Mouse (Mus musculus) C2C12 (cell line): Measurements from ENCODE around the gene Trafd1. TPM values are rescaled to one million over a fixed set of nuclear protein-coding genes. Genes with fewer than 3 reads are reported as not detected.
"Not testable (repeated sequence)": the region's sequence is repeated elsewhere in the genome, so short reads cannot be mapped to it uniquely, and the experiment has no call there.

Experiments used
- H3K27me3 ChIP-seq: one replicate; pipeline ENCODE4 v1.6.1; 2011; ENCODE audit not compliant: control insufficient read depth, insufficient read depth, insufficient read length
- H3K36me3 ChIP-seq: one replicate; pipeline ENCODE4 v1.6.1; 2011; ENCODE audit not compliant: control insufficient read depth, insufficient read depth
- H3K4me3 ChIP-seq: one replicate; pipeline ENCODE4 v1.5.1; 2011; ENCODE audit warnings: mild to moderate bottlenecking, control low read depth; ENCODE audit not compliant: poor library complexity, insufficient read depth, severe bottlenecking
- H3K79me2 ChIP-seq: one replicate; pipeline ENCODE4 v1.6.1; 2011; ENCODE audit not compliant: control insufficient read depth, insufficient read depth
- H3K79me3 ChIP-seq: one replicate; pipeline ENCODE4 v1.6.1; 2011; ENCODE audit warnings: low read depth, control low read depth
- H3ac ChIP-seq: one replicate; pipeline ENCODE3; 2011; ENCODE audit warnings: low read depth; ENCODE audit not compliant: control insufficient read depth, insufficient read length
- CEBPB ChIP-seq: IDR thresholded peaks from one replicate; pipeline ENCODE4 v1.6.1; 2011; ENCODE audit warnings: low read depth, mild to moderate bottlenecking, control low read depth, moderate library complexity
- CTCF ChIP-seq: IDR thresholded peaks from one replicate; pipeline ENCODE4 v1.5.1; 2011; ENCODE audit not compliant: control insufficient read depth, insufficient read depth, insufficient read length
- FOSL1 ChIP-seq: IDR thresholded peaks from one replicate; pipeline ENCODE4 v1.8.0; 2011; ENCODE audit warnings: mild to moderate bottlenecking, low read length; ENCODE audit not compliant: poor library complexity, insufficient read depth, severe bottlenecking
- MAX ChIP-seq: IDR thresholded peaks from one replicate; pipeline ENCODE4 v1.6.1; 2011; ENCODE audit warnings: mild to moderate bottlenecking, control low read depth
- MYOD1 ChIP-seq: IDR thresholded peaks from one replicate; pipeline ENCODE4 v1.6.1; 2011; ENCODE audit warnings: low read depth; ENCODE audit not compliant: control insufficient read depth, insufficient read length
- MYOG ChIP-seq: IDR thresholded peaks from one replicate; pipeline ENCODE4 v1.6.1; 2011; ENCODE audit not compliant: control insufficient read depth, insufficient read length; ENCODE audit errors: extremely low read depth
- USF1 ChIP-seq: IDR thresholded peaks from one replicate; pipeline ENCODE4 v1.6.1; 2011; ENCODE audit warnings: low read depth, mild to moderate bottlenecking, control low read depth, moderate library complexity
- polyA plus RNA-seq: library from polyadenylated mRNA; unstranded; fragments of >200 nt; fragmentation: generic; extraction: Trizol; gene quantifications from one replicate; pipeline ENCODE4 v1.2.1, GENCODE M21; 2012; ENCODE audit warnings: missing spikeins

Gene Trafd1
- polyA plus RNA-seq, 1 experiment: 19.2 TPM

DNA sequence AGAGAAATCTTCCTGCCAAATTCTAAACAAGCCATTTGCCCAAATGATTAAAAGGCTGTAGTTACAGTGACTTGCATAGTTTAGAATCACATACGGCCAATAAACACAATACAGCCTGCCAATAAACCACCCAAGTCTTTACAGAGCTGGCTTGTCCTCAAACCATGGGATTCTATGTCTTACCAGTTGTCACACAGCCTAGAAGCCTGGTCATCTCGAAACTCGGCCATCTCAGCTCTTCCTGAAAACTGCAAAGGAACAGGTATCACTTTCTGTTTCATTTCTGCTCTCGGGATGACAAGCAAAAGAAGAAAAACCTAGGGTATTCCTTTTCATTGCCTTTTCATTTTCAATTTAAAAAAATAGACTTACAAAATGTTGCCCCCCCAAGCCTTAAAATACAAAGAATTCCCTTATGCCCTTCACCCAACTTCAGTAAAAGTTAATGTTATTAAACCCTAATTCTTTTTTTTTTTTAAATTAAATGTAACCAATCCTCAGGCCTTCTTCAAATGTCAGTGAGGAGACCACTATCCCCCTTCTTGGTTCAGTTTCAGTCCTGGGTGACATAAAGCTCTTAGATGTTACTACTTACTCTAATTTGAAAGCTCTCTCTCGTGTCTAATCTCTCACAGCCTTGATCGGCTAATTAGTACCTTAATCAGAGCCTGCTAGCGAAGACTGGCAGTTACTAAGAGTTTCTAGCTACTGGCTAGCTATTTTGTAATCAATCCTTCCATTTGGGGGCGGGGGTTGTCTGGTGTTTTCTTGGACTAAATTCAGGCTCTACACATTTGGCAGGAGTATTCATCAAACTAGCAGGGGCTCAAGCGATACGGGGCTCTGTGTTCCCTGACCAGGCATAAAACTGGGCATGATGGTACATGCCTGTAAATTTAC, 1.3 kb downstream of the Trafd1 start:
- peaks cover 6% of the 10 kb centered on the region for H3K36me3 ChIP-seq
- H3K79me3 ChIP-seq: peaks cover 2% of the 10 kb centered on the region
- no peak for TF ChIP-seq FOSL1
- TF ChIP-seq MYOG: no peak
- no peak for TF ChIP-seq CTCF
- no peak for TF ChIP-seq CEBPB
- no peak for TF ChIP-seq MAX
- TF ChIP-seq MYOD1: no peak
- no peak for TF ChIP-seq USF1
- H3K27me3 ChIP-seq: no peaks in the 10 kb centered on the region
- H3ac ChIP-seq: no peak overlapping the region
- H3K4me3 ChIP-seq: peak overlapping the region; percentile 55
- H3K79me2 ChIP-seq: no peaks in the 10 kb centered on the region

DNA sequence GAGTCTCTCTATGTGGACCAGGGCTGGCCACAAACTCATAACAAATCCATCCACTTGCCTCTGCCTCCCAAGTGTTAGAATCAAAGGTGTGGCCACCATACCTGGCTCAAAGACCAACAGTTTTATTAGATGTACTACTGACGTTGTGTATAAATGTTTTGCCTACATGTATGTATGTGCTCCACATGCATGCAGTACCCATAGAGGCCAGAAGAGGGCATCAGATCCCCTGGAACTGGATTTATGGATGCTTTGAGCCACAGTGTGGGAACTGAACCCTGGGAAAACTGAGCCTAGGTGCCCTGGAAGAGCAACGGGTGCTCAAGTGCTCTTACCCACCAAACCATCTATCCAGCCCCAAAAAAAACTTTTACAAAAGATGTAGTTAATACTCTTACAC, 4.7 kb downstream of the Trafd1 start:
- no peak for TF ChIP-seq USF1
- TF ChIP-seq CEBPB: no peak
- TF ChIP-seq MYOD1: no peak
- TF ChIP-seq FOSL1: no peak
- no peak for TF ChIP-seq MYOG
- no peak for TF ChIP-seq CTCF
- no peak for TF ChIP-seq MAX
- no peak overlapping the region for H3ac ChIP-seq
- no peak overlapping the region for H3K4me3 ChIP-seq
- peaks cover 2% of the 10 kb centered on the region for H3K79me3 ChIP-seq
- no peaks in the 10 kb centered on the region for H3K79me2 ChIP-seq
- peaks cover 6% of the 10 kb centered on the region for H3K36me3 ChIP-seq
- no peaks in the 10 kb centered on the region for H3K27me3 ChIP-seq

DNA sequence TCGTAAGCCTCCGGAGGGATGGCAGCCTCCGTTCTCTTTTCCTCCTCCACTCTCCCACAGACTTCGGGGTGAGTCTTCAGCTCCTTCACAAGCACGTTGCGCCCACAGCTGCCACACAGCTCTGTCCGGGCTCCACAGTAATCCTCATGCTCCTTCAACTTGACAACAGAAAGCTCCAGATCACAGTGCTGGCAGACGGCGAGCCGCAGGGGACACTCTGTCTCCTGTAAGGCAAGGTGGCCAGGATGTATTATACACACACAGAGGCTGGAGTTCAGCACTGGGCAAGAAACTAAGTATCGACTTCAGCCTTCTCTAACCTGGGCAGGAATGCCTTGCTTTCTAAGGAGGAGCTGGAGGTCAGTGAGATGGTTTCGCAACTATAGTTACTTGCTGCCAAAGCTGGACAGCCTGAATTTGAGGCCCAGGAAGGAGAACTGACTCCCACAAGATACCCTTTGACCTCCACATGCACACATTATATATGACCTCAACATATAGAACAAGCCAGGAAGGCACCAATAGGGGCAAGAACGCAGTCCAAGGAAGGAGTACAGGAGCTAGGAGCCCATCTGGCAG, 6.7 kb downstream of the Trafd1 start:
- Histone ChIP-seq H3K36me3 (peaks cover 15% of the 10 kb centered on the region), H3K79me3 (peaks cover 2% of the 10 kb centered on the region), H3K27me3 (no peaks in the 10 kb centered on the region), H3K4me3 (no peak overlapping the region), H3K79me2 (no peaks in the 10 kb centered on the region), H3ac (no peak overlapping the region)
- TF ChIP-seq MAX: no peak
- no peak for TF ChIP-seq MYOD1
- TF ChIP-seq USF1: no peak
- TF ChIP-seq FOSL1: no peak
- no peak for TF ChIP-seq CTCF
- TF ChIP-seq CEBPB: no peak
- TF ChIP-seq MYOG: no peak

DNA sequence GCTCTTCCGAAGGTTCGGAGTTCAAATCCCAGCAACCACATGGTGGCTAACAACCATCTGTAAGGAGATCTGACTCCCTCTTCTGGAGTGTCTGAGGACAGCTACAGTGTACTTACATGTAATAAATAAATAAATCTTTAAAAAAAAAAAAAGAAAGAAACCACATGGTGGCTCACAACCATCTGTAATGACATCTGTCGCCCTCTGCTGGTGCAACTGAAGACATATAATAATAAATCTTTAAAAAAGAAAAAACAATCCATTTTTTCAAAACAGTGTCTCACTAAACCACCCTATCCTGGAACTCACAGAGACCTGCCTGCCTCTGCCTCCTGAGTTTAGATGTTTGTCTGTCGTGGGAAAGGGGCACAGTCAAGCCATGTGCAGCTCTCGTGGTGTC, 8.5 kb downstream of the Trafd1 start:
- peaks cover 25% of the 10 kb centered on the region for H3K36me3 ChIP-seq
- not testable (repeated sequence) for H3K4me3 ChIP-seq

DNA sequence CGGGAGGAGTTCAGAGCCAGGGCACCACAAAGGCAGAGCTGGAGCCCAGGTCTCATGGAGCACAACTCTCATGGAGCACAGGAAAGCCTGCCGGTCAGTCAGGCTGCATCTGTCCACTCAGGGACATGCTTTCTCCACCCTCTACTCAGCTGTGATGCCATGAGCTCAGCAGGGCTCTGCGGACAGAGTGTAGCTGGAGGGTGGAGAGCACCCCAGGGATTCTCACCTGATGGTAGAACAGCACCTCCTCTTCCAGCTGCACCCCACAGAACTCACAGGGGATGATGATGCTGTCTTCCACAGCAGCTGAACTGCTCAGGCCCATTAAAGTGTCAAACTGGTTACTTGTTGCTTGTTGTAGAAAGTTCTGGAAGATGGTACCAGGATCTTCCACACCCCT, 10.6 kb downstream of the Trafd1 start:
- Histone ChIP-seq H3K36me3 (peaks cover 19% of the 10 kb centered on the region), H3K4me3 (no peak overlapping the region), H3ac (no peak overlapping the region), H3K79me2 (no peaks in the 10 kb centered on the region), H3K79me3 (no peaks in the 10 kb centered on the region), H3K27me3 (no peaks in the 10 kb centered on the region)
- no peak for TF ChIP-seq MYOD1
- TF ChIP-seq MYOG: no peak
- TF ChIP-seq MAX: no peak
- no peak for TF ChIP-seq CTCF
- TF ChIP-seq FOSL1: no peak
- no peak for TF ChIP-seq CEBPB
- no peak for TF ChIP-seq USF1

More for the DNA sequence above, 8.5 kb downstream of the Trafd1 start:
- not testable (repeated sequence) for H3ac ChIP-seq, H3K79me3 ChIP-seq, H3K79me2 ChIP-seq, H3K27me3 ChIP-seq

DNA sequence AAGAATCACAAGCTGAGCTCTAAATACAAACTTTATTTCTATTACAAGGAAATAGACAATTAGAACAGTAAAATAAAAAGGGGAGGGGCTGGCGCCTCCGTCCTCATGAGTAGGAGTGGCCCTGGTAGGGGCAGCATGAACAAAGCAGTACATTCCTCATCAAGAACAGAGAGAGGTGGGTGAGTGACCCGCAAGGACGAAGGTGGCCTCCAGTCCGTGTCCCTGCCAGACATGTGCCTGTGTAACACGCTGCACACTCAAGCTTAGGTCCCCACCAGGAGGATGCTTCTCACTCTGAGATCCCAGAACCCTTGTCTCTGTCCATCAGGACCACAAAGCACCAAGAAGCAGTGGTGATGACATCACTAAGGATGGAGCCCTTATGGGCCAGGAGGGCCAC, 13.7 kb downstream of the Trafd1 start:
- TF ChIP-seq CTCF (no peak), FOSL1 (no peak), MYOG (no peak), MAX (no peak), MYOD1 (no peak), USF1 (no peak)
- Histone ChIP-seq H3K4me3 (no peak overlapping the region), H3K27me3 (no peaks in the 10 kb centered on the region), H3K79me2 (no peaks in the 10 kb centered on the region), H3ac (no peak overlapping the region), H3K79me3 (no peaks in the 10 kb centered on the region), H3K36me3 (peaks cover 21% of the 10 kb centered on the region)
